ENCODE assay signal across 8 mouse cellular contexts in the genomic region with DNA sequence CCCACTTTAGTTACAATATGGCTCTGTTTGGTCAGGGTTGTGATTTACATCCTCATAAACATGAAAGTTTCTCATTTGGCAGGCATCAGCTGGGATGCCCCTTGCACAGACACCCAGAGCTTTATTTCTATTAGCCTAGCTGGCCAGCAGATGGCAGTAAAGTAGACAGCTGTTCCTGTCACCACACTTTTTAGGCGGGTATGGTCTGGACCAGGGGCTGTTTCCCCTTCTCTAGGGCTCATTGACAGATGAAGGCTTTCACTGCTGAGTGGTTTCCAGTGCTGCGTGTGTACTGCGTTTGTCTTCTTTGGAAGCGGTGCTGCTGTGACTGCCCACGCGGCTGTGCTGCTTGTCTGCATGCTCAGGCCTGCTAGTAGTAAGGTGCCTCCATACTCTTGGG. TPM values are rescaled to one million over a fixed set of nuclear protein-coding genes. Genes with fewer than 3 reads are reported as not detected.
A peak's percentile ranks its signal among the peaks of the same experiment; 100 is the strongest.
DNase-seq lines count a peak whose midpoint lies in the region; ATAC-seq and TF ChIP-seq lines count a peak whose summit lies in the region.

No protein-coding gene starts in this region.

- H3K27me3 ChIP-seq in heart, embryonic 10.5 days (ENCODE audit: insufficient read depth, poor library complexity, severe bottlenecking) = no peaks in the 10 kb centered on the region
- H3K27me3 ChIP-seq in midbrain, embryonic 13.5 days = no peaks in the 10 kb centered on the region

- 59% methylated on average over 6 of the region's 6 CpGs for WGBS in heart, embryonic 10.5 days
- WGBS in midbrain, embryonic 13.5 days = 66% methylated on average over 6 of the region's 6 CpGs

- no peaks in the 10 kb centered on the region for H3K9me3 ChIP-seq in heart, embryonic 10.5 days
- no peaks in the 10 kb centered on the region for H3K9me3 ChIP-seq in midbrain, embryonic 13.5 days

- peak; percentile 69 for TF ChIP-seq CTCF in gastrocnemius, adult 2 months (IDR thresholded peaks at IDR 0.05)

- no peak overlapping the region for H3K9ac ChIP-seq in midbrain, embryonic 13.5 days (replicated peaks)

- no peak for DNase-seq in gastrocnemius, adult 2 months
- no peak for DNase-seq in gastrocnemius, postnatal 14 days
- DNase-seq in ES-CJ7 (ENCODE audit: low read depth, low spot score) = peak; percentile 62
- DNase-seq in cerebellum, adult 9-11 months = peak; percentile 41
- peak; percentile 85 for DNase-seq in heart, embryonic 10.5 days (ENCODE audit: low spot score)
- peak; percentile 47 to 58 for DNase-seq in left cerebral cortex, postnatal 25 days (ENCODE audit: low spot score in 2 of 2)
- DNase-seq in thymus, postnatal 0 days (ENCODE audit: low spot score) = peak; percentile 46

- no peak overlapping the region for H3K4me2 ChIP-seq in midbrain, embryonic 13.5 days (replicated peaks)

- peaks cover 8% of the 10 kb centered on the region for H3K4me1 ChIP-seq in heart, embryonic 10.5 days
- H3K4me1 ChIP-seq in midbrain, embryonic 13.5 days (replicated peaks) = no peaks in the 10 kb centered on the region

- H3K36me3 ChIP-seq in heart, embryonic 10.5 days = peaks cover 33% of the 10 kb centered on the region
- peaks cover 55% of the 10 kb centered on the region for H3K36me3 ChIP-seq in midbrain, embryonic 13.5 days

- H3K4me3 ChIP-seq in gastrocnemius, adult 2 months = no peak overlapping the region
- H3K4me3 ChIP-seq in heart, embryonic 10.5 days = no peak overlapping the region
- H3K4me3 ChIP-seq in midbrain, embryonic 13.5 days (replicated peaks) = no peak overlapping the region

- intact Hi-C loops in gastrocnemius, adult 2 months (cut with DNase I) = loop anchor here (2.0 to 5.0 kb wide), 3 partner anchors 45 to 219 kb away; no protein-coding TSS in a partner anchor
- intact Hi-C loops in gastrocnemius, postnatal 14 days (cut with DNase I; ENCODE audit: low total_unique reads) = no loop called here
- intact Hi-C loops in left cerebral cortex, postnatal 25 days (cut with DNase I) = no loop called here

- ATAC-seq in midbrain, embryonic 13.5 days = peak; percentile 62; the same call in 1 of the 2 replicates

- no peak overlapping the region for H3K27ac ChIP-seq in gastrocnemius, adult 2 months
- peak overlapping the region; percentile 44; the same call in 1 of the 2 replicates for H3K27ac ChIP-seq in heart, embryonic 10.5 days
- no peak overlapping the region for H3K27ac ChIP-seq in midbrain, embryonic 13.5 days

RNA-seq across cellular contexts. Expression of gene Mapk9, which starts 25.4 kb away (rescaled TPM):
- total RNA-seq in gastrocnemius, adult 2 months (2021) = 10 to 100 TPM; 47.4 to 54.4 TPM
- 10 to 100 TPM; 40.6 to 43.9 TPM for total RNA-seq in gastrocnemius, postnatal 14 days (2021)
- 30.2 and 31.5 TPM in 2 replicates for polyA plus RNA-seq in heart, embryonic 10.5 days (2016; fragmentation: Nextera tagmentation; extraction: Ambion mirVana)
- 100 to 1,000 TPM; 212 to 231 TPM for total RNA-seq in left cerebral cortex, postnatal 25 days (2021)
- 43.5 and 49.1 TPM in 2 replicates for polyA plus RNA-seq in midbrain, embryonic 13.5 days (2015; fragmentation: Nextera tagmentation; extraction: Ambion mirVana)
- 42.0 and 44.5 TPM in 2 replicates for polyA plus RNA-seq in thymus, postnatal 0 days (2015; fragmentation: Nextera tagmentation; extraction: Ambion mirVana)

RNA-seq across cellular contexts. Expression of gene Rasgef1c, which starts 29.7 kb away (rescaled TPM):
- total RNA-seq in gastrocnemius, adult 2 months (2021) = under 1 TPM; 0.13 to 0.31 TPM
- total RNA-seq in gastrocnemius, postnatal 14 days (2021) = 1 to 10 TPM; 1.1 to 1.7 TPM
- 0.17 and 0.20 TPM in 2 replicates for polyA plus RNA-seq in heart, embryonic 10.5 days (2016; fragmentation: Nextera tagmentation; extraction: Ambion mirVana)
- total RNA-seq in left cerebral cortex, postnatal 25 days (2021) = 10 to 100 TPM; 36.6 to 46.4 TPM
- polyA plus RNA-seq in midbrain, embryonic 13.5 days (2015; fragmentation: Nextera tagmentation; extraction: Ambion mirVana) = 8.2 and 9.5 TPM in 2 replicates
- 0.08 and 0.21 TPM in 2 replicates for polyA plus RNA-seq in thymus, postnatal 0 days (2015; fragmentation: Nextera tagmentation; extraction: Ambion mirVana)

Comparison
In these comparisons a context has a peak if more than half of its experiments do, and no peak if none do; other contexts are left out.
1. DNase-seq: peak in ES-CJ7 (single experiment), cerebellum, adult 9-11 months (single experiment), heart, embryonic 10.5 days (single experiment), left cerebral cortex, postnatal 25 days (2 of 2) and thymus, postnatal 0 days (single experiment); none in gastrocnemius, adult 2 months (single experiment) and gastrocnemius, postnatal 14 days (single experiment).
2. RNA of gene Rasgef1c, which starts 29.7 kb away (total RNA-seq): 36.6 to 46.4 TPM in left cerebral cortex, postnatal 25 days; 1.1 to 1.7 TPM in gastrocnemius, postnatal 14 days and 0.13 to 0.31 TPM in gastrocnemius, adult 2 months; every median in the first group is over 10 times any median in the second.